Mouse (Mus musculus) myocyte (in vitro differentiated cells): ENCODE results near the gene Vsig10l.

Experiments
- POLR2A ChIP-seq: IDR thresholded peaks from one replicate; pipeline ENCODE4 v1.6.1; 2011; ENCODE audit warnings: low read depth, mild to moderate bottlenecking, control low read depth, moderate library complexity; ENCODE audit not compliant: insufficient read length
- TCF12 ChIP-seq: IDR thresholded peaks from one replicate; pipeline ENCODE4 v1.6.1; 2011; ENCODE audit warnings: mild to moderate bottlenecking, control low read depth; ENCODE audit not compliant: poor library complexity, insufficient read depth, severe bottlenecking

DNA sequence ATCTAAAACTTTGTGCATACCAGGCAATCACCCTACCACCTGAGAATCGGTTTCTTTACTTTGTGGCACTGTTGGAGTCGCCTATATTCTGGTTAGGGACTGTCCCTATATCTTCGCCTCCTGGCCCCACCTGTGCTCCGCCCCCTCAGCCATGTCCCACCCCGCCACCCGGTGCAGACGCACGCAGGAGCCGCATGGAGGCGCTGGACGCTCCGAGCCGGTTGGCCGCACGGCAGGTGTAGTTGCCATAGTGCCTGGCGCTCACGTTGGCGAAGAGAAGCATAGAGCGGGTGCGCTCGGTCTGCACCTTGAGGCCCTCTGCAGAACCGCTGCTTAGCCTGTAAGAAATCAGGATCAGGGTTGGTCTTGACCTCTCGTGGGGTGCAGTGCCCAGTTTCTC, 12.8 kb downstream of the Vsig10l start:
- TF ChIP-seq POLR2A, result no peak
- TF ChIP-seq TCF12, result no peak
